Comparison of ENCODE assay signal across 18 mouse cellular contexts in the genomic region with DNA sequence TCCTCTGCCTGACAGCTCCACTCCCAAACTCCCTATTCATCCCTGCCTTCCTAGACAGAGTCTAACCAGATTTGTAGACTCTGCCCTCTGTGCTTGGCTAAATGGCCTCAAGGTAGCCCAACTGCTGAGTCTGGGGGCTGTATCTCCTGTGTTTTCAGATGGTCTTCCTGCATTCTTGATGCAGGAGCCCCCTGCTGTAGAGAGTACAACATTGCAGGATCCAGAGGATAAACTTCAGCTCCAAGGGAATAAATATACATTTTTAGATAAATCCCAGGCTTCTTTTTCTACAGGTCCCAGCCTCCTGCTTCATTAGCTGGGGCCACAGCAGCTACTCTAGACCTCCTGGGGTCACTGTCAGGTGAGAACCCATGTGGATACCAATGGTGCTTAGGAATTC.
DNase-seq lines count a peak whose midpoint lies in the region; ATAC-seq and TF ChIP-seq lines count a peak whose summit lies in the region.
"Had no signal": no experiment of that assay in that cellular context is flagged by ENCODE, and none has a peak within 500 bp of the region (broad histone marks: within the 10 kb centered on the region; RNA-seq: fewer than 3 reads in every experiment).

No protein-coding gene starts in this region.

- no peak overlapping the region for H3K4me2 ChIP-seq in hindbrain, embryonic 11.5 days (replicated peaks; ENCODE audit: low read depth, low read length)
- H3K4me2 ChIP-seq in hindbrain, embryonic 14.5 days (replicated peaks), result no peak overlapping the region
- H3K4me2 ChIP-seq in midbrain, embryonic 14.5 days (ENCODE audit: low read length), result no peak overlapping the region
- H3K4me2 ChIP-seq: limb, embryonic 12.5 days; lung, embryonic 15.5 days had no signal

- peaks cover 11% of the 10 kb centered on the region for H3K4me1 ChIP-seq in hindbrain, embryonic 11.5 days (replicated peaks; ENCODE audit: control insufficient read depth, insufficient read depth, low read length)
- H3K4me1 ChIP-seq in hindbrain, embryonic 14.5 days (replicated peaks; ENCODE audit: control insufficient read depth, insufficient read depth, low read length), result peaks cover 30% of the 10 kb centered on the region
- peaks cover 30% of the 10 kb centered on the region for H3K4me1 ChIP-seq in midbrain, embryonic 14.5 days (ENCODE audit: control insufficient read depth, insufficient read depth, low read length)
- peaks cover 57% of the 10 kb centered on the region for H3K4me1 ChIP-seq in midbrain, embryonic 10.5 days
- H3K4me1 ChIP-seq in small intestine, adult 2 months (ENCODE audit: control insufficient read depth, insufficient read depth, insufficient read length, low read length), result peaks cover 27% of the 10 kb centered on the region

- TF ChIP-seq CTCF in brain, embryonic 14.5 days (IDR thresholded peaks at IDR 0.05; ENCODE audit: borderline replicate concordance, extremely low read depth, insufficient read depth, insufficient read length), result peak; percentile 52; the same call in 1 of the 2 replicates
- TF ChIP-seq CTCF in small intestine, adult 2 months (IDR thresholded peaks at IDR 0.05; ENCODE audit: extremely low read depth, insufficient read length, insufficient replicate concordance, low read depth, low read length), result peak; percentile 38; the same call in 1 of the 2 replicates

- no peak for ATAC-seq in hindbrain, embryonic 11.5 days (ENCODE audit: low FRiP score)
- ATAC-seq in hindbrain, embryonic 14.5 days (ENCODE audit: low FRiP score), result no peak
- no peak for ATAC-seq in midbrain, embryonic 14.5 days (ENCODE audit: low FRiP score, low TSS enrichment)
- ATAC-seq: CD4-positive, CD25-positive, alpha-beta regulatory T cell, adult 4 months; Patski had no signal

- H3K9ac ChIP-seq in hindbrain, embryonic 11.5 days (ENCODE audit: low read depth, low read length), result no peak overlapping the region
- H3K9ac ChIP-seq in hindbrain, embryonic 14.5 days, result no peak overlapping the region
- no peak overlapping the region for H3K9ac ChIP-seq in midbrain, embryonic 14.5 days (replicated peaks; ENCODE audit: low read length)
- H3K9ac ChIP-seq: limb, embryonic 12.5 days; lung, embryonic 15.5 days had no signal

- no peaks in the 10 kb centered on the region for H3K27me3 ChIP-seq in hindbrain, embryonic 11.5 days (ENCODE audit: control insufficient read depth, insufficient read depth, low read length)
- no peaks in the 10 kb centered on the region for H3K27me3 ChIP-seq in hindbrain, embryonic 14.5 days (ENCODE audit: control insufficient read depth, insufficient read depth, low read length)
- no peaks in the 10 kb centered on the region for H3K27me3 ChIP-seq in midbrain, embryonic 14.5 days (ENCODE audit: control insufficient read depth, insufficient read depth, low read length)
- H3K27me3 ChIP-seq in midbrain, embryonic 10.5 days (ENCODE audit: low read depth, poor library complexity, severe bottlenecking), result no peaks in the 10 kb centered on the region
- H3K27me3 ChIP-seq in small intestine, adult 2 months (ENCODE audit: control insufficient read depth, insufficient read depth, low read length), result no peaks in the 10 kb centered on the region
- H3K27me3 ChIP-seq: limb, embryonic 12.5 days; lung, embryonic 15.5 days; Patski had no signal

- H3K4me3 ChIP-seq in hindbrain, embryonic 11.5 days (ENCODE audit: low read depth, low read length), result no peak overlapping the region
- no peak overlapping the region for H3K4me3 ChIP-seq in hindbrain, embryonic 14.5 days (replicated peaks; ENCODE audit: low read length)
- no peak overlapping the region for H3K4me3 ChIP-seq in midbrain, embryonic 14.5 days (replicated peaks; ENCODE audit: low read depth, low read length)
- no peak overlapping the region for H3K4me3 ChIP-seq in midbrain, embryonic 10.5 days
- H3K4me3 ChIP-seq in small intestine, adult 2 months (ENCODE audit: low read depth, low read length), result no peak overlapping the region
- H3K4me3 ChIP-seq: limb, embryonic 12.5 days; lung, embryonic 15.5 days; myocyte had no signal

- H3K36me3 ChIP-seq in hindbrain, embryonic 11.5 days (ENCODE audit: control insufficient read depth, insufficient read depth, low read length), result peaks cover 9% of the 10 kb centered on the region
- peaks cover 70% of the 10 kb centered on the region for H3K36me3 ChIP-seq in hindbrain, embryonic 14.5 days (replicated peaks; ENCODE audit: control insufficient read depth, insufficient read depth)
- peaks cover 75% of the 10 kb centered on the region for H3K36me3 ChIP-seq in midbrain, embryonic 14.5 days (ENCODE audit: control insufficient read depth, insufficient read depth, low read length)
- H3K36me3 ChIP-seq in midbrain, embryonic 10.5 days, result peaks cover 63% of the 10 kb centered on the region
- peaks cover 35% of the 10 kb centered on the region for H3K36me3 ChIP-seq in small intestine, adult 2 months (ENCODE audit: control insufficient read depth, insufficient read depth, low read length)

- peak; percentile 34 for DNase-seq in hindbrain, embryonic 11.5 days (ENCODE audit: low spot score)
- DNase-seq in hindbrain, embryonic 14.5 days (ENCODE audit: low spot score), result no peak
- DNase-seq in midbrain, embryonic 14.5 days, result peak; percentile 55
- no peak for DNase-seq in midbrain, embryonic 10.5 days (ENCODE audit: low spot score)
- DNase-seq in brain, embryonic 14.5 days (ENCODE audit: low read depth), result no peak
- DNase-seq in adrenal gland, adult 18-20 months (ENCODE audit: low spot score in 2 of 2), result no peak
- DNase-seq: adrenal gland, postnatal 10 days; heart, adult 18-20 months; heart, postnatal 14 days; kidney, postnatal 25 days; layer of hippocampus, postnatal 36 days; thymus, postnatal 36 days had no signal

- TF ChIP-seq POLR2A in brain, embryonic 14.5 days (IDR thresholded peaks at IDR 0.05; ENCODE audit: borderline replicate concordance, extremely low read depth, insufficient read depth, insufficient read length, poor library complexity, severe bottlenecking), result no peak
- no peak for TF ChIP-seq POLR2A in small intestine, adult 2 months (IDR thresholded peaks at IDR 0.05; ENCODE audit: low read depth, low read length)

- no peak overlapping the region for H3K27ac ChIP-seq in hindbrain, embryonic 11.5 days (ENCODE audit: low read depth, low read length)
- H3K27ac ChIP-seq in hindbrain, embryonic 14.5 days, result no peak overlapping the region
- H3K27ac ChIP-seq in midbrain, embryonic 14.5 days (replicated peaks; ENCODE audit: low read depth, low read length), result no peak overlapping the region
- H3K27ac ChIP-seq in midbrain, embryonic 10.5 days (replicated peaks), result no peak overlapping the region
- H3K27ac ChIP-seq in small intestine, adult 2 months (ENCODE audit: insufficient read depth, low read depth, low read length), result no peak overlapping the region
- H3K27ac ChIP-seq: limb, embryonic 12.5 days; lung, embryonic 15.5 days had no signal

- H3K9me3 ChIP-seq in hindbrain, embryonic 11.5 days (ENCODE audit: control insufficient read depth, low read length), result no peaks in the 10 kb centered on the region
- no peaks in the 10 kb centered on the region for H3K9me3 ChIP-seq in hindbrain, embryonic 14.5 days (ENCODE audit: control insufficient read depth, low read length)
- H3K9me3 ChIP-seq in midbrain, embryonic 14.5 days (ENCODE audit: control insufficient read depth, low read length), result no peaks in the 10 kb centered on the region
- no peaks in the 10 kb centered on the region for H3K9me3 ChIP-seq in midbrain, embryonic 10.5 days (replicated peaks)
- H3K9me3 ChIP-seq: limb, embryonic 12.5 days; lung, embryonic 15.5 days had no signal

Comparison
In these comparisons a context has a peak if more than half of its experiments do, and no peak if none do; other contexts are left out.
1. DNase-seq: peak in hindbrain, embryonic 11.5 days (single experiment) and midbrain, embryonic 14.5 days (single experiment); none in hindbrain, embryonic 14.5 days (single experiment), midbrain, embryonic 10.5 days (single experiment), brain, embryonic 14.5 days (single experiment) and adrenal gland, adult 18-20 months (0 of 2).